Comparison of ENCODE assay signal across 8 mouse cellular contexts in the genomic region with DNA sequence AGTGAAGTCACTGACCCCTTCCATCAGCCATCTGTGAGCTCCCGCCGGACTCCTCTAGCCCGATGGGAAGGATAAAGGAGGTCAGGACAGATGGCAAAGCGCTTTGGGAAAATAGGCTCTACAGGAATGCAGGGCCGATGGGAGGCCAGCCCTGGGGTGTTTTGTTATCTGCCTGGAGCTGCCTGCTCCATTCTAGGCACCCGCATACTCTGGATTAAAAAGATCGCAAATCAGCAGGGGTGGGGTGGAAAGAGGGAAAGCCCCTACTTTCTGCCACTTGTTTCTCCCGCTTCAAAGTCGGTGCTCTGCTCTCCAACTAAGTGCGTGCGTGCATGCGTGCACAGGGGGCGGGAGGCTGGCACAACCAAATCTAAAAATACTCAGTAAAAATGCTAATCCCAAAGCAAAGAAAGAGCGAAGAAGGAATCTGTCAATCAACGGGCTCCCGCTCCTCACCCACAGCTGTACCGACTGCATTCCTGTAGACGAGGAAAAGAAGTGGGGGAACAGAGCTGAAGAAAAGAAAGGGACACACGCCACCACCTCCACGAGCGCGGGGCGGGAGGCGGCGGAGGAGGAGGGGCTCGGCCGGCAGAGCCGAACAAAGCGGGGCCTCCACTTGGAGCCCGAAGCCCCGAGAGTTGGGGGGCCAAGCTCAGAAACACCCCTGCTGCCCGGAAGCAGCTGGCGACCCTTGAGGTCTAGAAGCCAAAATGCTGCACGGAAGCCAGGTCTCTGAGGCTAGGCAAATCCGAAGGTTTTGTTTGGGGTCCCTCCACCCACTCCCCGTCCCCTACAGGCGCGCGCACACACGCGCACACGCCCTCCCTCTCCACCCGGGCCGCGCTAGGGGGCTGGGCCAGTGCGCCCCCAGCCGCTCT. TPM values are rescaled to one million over a fixed set of nuclear protein-coding genes. Genes with fewer than 3 reads are reported as not detected.
DNase-seq lines count a peak whose midpoint lies in the region; ATAC-seq and TF ChIP-seq lines count a peak whose summit lies in the region.

No protein-coding gene starts in this region.

- H3K27me3 ChIP-seq in midbrain, embryonic 16.5 days (ENCODE audit: control insufficient read depth, insufficient read depth, low read depth, low read length): peaks cover 4% of the 10 kb centered on the region; the same call in 1 of the 2 replicates

- H3K4me2 ChIP-seq in midbrain, embryonic 16.5 days (ENCODE audit: low read length): peak overlapping the region; percentile 100

- 0 out of 2 replicates have a peak, but pooled peaks have one; percentile 7 for ATAC-seq in midbrain, embryonic 16.5 days

- peak; percentile 58 for DNase-seq in gastrocnemius, adult 2 months
- no peak for DNase-seq in gastrocnemius, adult 18-20 months (ENCODE audit: low spot score)
- peak; percentile 62 for DNase-seq in Muller cell, postnatal 12 days (ENCODE audit: inconsistent ontology term)
- DNase-seq in embryo, embryonic 10.5 days (ENCODE audit: low spot score): peak; percentile 81
- DNase-seq in heart, postnatal 36 days: peak; percentile 43 to 56
- DNase-seq in left cerebral cortex, postnatal 36 days (ENCODE audit: low spot score in 2 of 2): peak; percentile 70 to 81
- peak; percentile 71 for DNase-seq in thymus, postnatal 0 days (ENCODE audit: low spot score)

- peaks cover 31% of the 10 kb centered on the region for H3K4me1 ChIP-seq in midbrain, embryonic 16.5 days (ENCODE audit: control insufficient read depth, insufficient read depth, low read length)

- peak overlapping the region; percentile 97 for H3K27ac ChIP-seq in gastrocnemius, adult 2 months
- H3K27ac ChIP-seq in midbrain, embryonic 16.5 days (ENCODE audit: low read length): peak overlapping the region; percentile 62

- peak overlapping the region; percentile 69 for H3K9ac ChIP-seq in midbrain, embryonic 16.5 days (ENCODE audit: low read depth, low read length)

- intact Hi-C loops in gastrocnemius, adult 2 months (cut with DNase I): loop anchor here (2.0 to 5.0 kb wide), 2 partner anchors 92 to 155 kb away; a partner anchor contains a TSS
- intact Hi-C loops in heart, postnatal 36 days (cut with DNase I): loop anchor here (2.0 to 10.0 kb wide), 6 partner anchors 50 to 622 kb away; a partner anchor contains a TSS
- intact Hi-C loops in left cerebral cortex, postnatal 36 days (cut with DNase I): loop anchor here (1.0 to 10.0 kb wide), 4 partner anchors 36 to 622 kb away; no protein-coding TSS in a partner anchor

- TF ChIP-seq CTCF in gastrocnemius, adult 2 months (IDR thresholded peaks at IDR 0.05): no peak

- under 1% methylated on average over 42 of the region's 47 CpGs for WGBS in midbrain, embryonic 16.5 days

- H3K4me3 ChIP-seq in gastrocnemius, adult 2 months: peak overlapping the region; percentile 95
- peak overlapping the region; percentile 68 for H3K4me3 ChIP-seq in midbrain, embryonic 16.5 days (ENCODE audit: low read depth, low read length)

- H3K9me3 ChIP-seq in midbrain, embryonic 16.5 days (replicated peaks; ENCODE audit: control insufficient read depth, low read length, poor library complexity, severe bottlenecking): no peaks in the 10 kb centered on the region

- H3K36me3 ChIP-seq in midbrain, embryonic 16.5 days (ENCODE audit: control insufficient read depth, insufficient read depth, low read length): no peaks in the 10 kb centered on the region

RNA-seq across cellular contexts. Expression of a gene that starts 1.0 kb away (rescaled TPM):
- total RNA-seq in gastrocnemius, adult 2 months (2021): 10 to 100 TPM; 61.7 to 75.3 TPM
- total RNA-seq in gastrocnemius, adult 18-20 months (2021): 10 to 100 TPM; 56.8 to 76.4 TPM
- 10 to 100 TPM; 12.5 to 13.2 TPM for total RNA-seq in heart, postnatal 36 days (2021)
- total RNA-seq in left cerebral cortex, postnatal 36 days (2021): 10 to 100 TPM; 45.2 to 71.2 TPM
- polyA plus RNA-seq in midbrain, embryonic 16.5 days (2015; fragmentation: Nextera tagmentation; extraction: Ambion mirVana): 5.7 and 6.1 TPM in 2 replicates
- 18.5 and 21.1 TPM in 2 replicates for polyA plus RNA-seq in thymus, postnatal 0 days (2015; fragmentation: Nextera tagmentation; extraction: Ambion mirVana)
